Mouse (Mus musculus): ENCODE data around the gene Eif6. TPM values are rescaled to one million over a fixed set of nuclear protein-coding genes. Genes with fewer than 3 reads are reported as not detected.
A peak's percentile ranks its signal among the peaks of the same experiment; 100 is the strongest.

Eif6 gene
- polyA plus RNA-seq, 1 experiment: 71.0 TPM

- TF ChIP-seq CTCF (IDR thresholded peaks at IDR 0.05; ENCODE audit: extremely low read depth, insufficient read depth, low read length): no peak
- TF ChIP-seq POLR2A (IDR thresholded peaks at IDR 0.05; ENCODE audit: extremely low read depth, insufficient read depth, low read length): no peak
- H3K4me1 ChIP-seq (ENCODE audit: control insufficient read depth, insufficient read depth, low read length): no peaks in the 10 kb centered on the region
- no peak overlapping the region for H3K27ac ChIP-seq (ENCODE audit: insufficient read depth, low read length)
- H3K4me3 ChIP-seq (ENCODE audit: insufficient read depth, low read length): no peak overlapping the region
Observed at GRCm38 (mm10) chr2:155830841-155831240, 4.1 kb upstream of the Eif6 start.

- Histone ChIP-seq H3K27ac (ENCODE audit: insufficient read depth, low read length) (no peak overlapping the region), H3K4me1 (ENCODE audit: control insufficient read depth, insufficient read depth, low read length) (peaks cover 1% of the 10 kb centered on the region; the same call in 1 of the 2 replicates), H3K4me3 (ENCODE audit: insufficient read depth, low read length) (peak overlapping the region; percentile 61)
- no peak for TF ChIP-seq POLR2A (IDR thresholded peaks at IDR 0.05; ENCODE audit: extremely low read depth, insufficient read depth, low read length)
- TF ChIP-seq CTCF (IDR thresholded peaks at IDR 0.05; ENCODE audit: extremely low read depth, insufficient read depth, low read length): no peak
Observed at GRCm38 (mm10) chr2:155825904-155826629, 658 bp downstream of the Eif6 start.

GRCm38 (mm10) chr2:155823722-155824121 is 3.0 kb downstream of the Eif6 start:
- H3K27ac ChIP-seq (ENCODE audit: insufficient read depth, low read length): no peak overlapping the region
- peaks cover 4% of the 10 kb centered on the region; the same call in 1 of the 2 replicates for H3K4me1 ChIP-seq (ENCODE audit: control insufficient read depth, insufficient read depth, low read length)
- no peak overlapping the region for H3K4me3 ChIP-seq (ENCODE audit: insufficient read depth, low read length)
- TF ChIP-seq CTCF (IDR thresholded peaks at IDR 0.05; ENCODE audit: extremely low read depth, insufficient read depth, low read length) (no peak), POLR2A (IDR thresholded peaks at IDR 0.05; ENCODE audit: extremely low read depth, insufficient read depth, low read length) (no peak)

DNA sequence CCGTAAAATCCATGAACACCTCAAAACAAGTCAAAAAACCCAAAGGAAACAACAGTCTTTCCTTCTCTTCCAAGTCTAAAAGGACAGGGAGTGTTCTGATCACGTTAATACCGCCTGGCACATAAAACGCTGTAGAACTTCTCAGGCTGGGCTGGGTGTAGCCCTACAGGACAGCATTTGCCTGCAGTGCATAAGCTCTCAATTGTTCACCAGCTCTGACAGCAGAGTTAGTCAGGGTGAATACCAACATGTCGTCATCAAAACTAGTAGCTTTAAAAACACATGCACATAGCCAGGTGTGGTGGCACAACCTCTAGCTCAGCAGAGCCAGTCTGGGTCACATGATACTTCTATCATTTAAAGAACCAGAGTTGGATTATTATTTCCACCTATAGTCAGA is 5.9 kb downstream of the Eif6 start:
- Histone ChIP-seq H3K27ac (ENCODE audit: insufficient read depth, low read length) (no peak overlapping the region), H3K4me3 (ENCODE audit: insufficient read depth, low read length) (no peak overlapping the region), H3K4me1 (ENCODE audit: control insufficient read depth, insufficient read depth, low read length) (peaks cover 4% of the 10 kb centered on the region; the same call in 1 of the 2 replicates)
- TF ChIP-seq POLR2A (IDR thresholded peaks at IDR 0.05; ENCODE audit: extremely low read depth, insufficient read depth, low read length) (no peak), CTCF (IDR thresholded peaks at IDR 0.05; ENCODE audit: extremely low read depth, insufficient read depth, low read length) (no peak)

DNA sequence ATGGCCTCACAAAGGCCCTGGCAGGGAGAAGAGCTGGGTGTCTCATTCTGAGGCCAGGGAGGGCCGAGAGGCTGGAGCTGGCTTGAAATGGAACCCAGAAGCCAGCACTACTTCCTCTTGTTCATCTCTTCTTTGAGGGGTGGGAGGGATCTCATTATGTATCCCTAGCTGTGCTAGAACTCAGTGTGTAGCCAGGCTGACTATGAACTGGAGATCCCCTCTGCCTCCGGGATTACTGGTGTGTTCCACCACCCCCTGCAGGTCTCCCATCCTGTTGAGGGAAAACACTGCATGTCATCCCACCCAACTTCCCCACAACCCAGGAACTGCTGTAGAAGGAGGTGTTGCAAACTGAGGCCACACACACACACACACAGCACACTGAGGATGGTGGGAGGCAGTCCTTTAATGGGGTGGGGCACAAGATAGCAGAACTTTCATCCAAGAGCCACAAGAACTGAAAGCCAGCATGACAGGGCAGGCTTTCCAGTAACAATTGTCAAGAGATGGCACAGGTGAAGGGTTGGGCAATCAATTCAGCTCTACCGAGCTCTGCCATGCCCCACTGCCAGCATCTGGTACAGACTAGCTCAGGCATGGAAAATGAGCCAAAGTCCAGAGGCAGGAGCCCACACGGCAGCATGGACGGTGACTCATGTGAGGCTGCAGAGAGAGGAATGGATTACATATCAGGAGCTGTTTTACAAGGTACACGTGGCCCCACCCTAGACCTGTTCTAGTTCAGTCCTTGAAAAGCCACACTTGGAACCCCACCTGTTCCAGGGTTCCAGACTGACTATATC is 7.1 kb downstream of the Eif6 start:
- TF ChIP-seq POLR2A (IDR thresholded peaks at IDR 0.05; ENCODE audit: extremely low read depth, insufficient read depth, low read length): no peak
- TF ChIP-seq CTCF (IDR thresholded peaks at IDR 0.05; ENCODE audit: extremely low read depth, insufficient read depth, low read length): no peak
- 0 out of 2 replicates have a peak overlapping the region, but pooled peaks have one; percentile 2 for H3K27ac ChIP-seq (ENCODE audit: insufficient read depth, low read length)
- peak overlapping the region; percentile 54; the same call in 1 of the 2 replicates for H3K4me3 ChIP-seq (ENCODE audit: insufficient read depth, low read length)
- peaks cover 3% of the 10 kb centered on the region; the same call in 1 of the 2 replicates for H3K4me1 ChIP-seq (ENCODE audit: control insufficient read depth, insufficient read depth, low read length)

DNA sequence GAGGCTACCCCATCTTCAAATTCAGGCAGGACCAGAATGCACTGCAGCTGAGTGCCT is 7.5 kb downstream of the Eif6 start, which contains the start of gene BC029722:
TSS of gene BC029722 (minus strand) at position 35 of the 57 bp plus-strand sequence.
- peak within 1 kb of the TSS; percentile 55 for H3K27ac ChIP-seq (ENCODE audit: insufficient read depth, low read length)
- H3K4me1 ChIP-seq (ENCODE audit: control insufficient read depth, insufficient read depth, low read length): peaks cover 3% of the 10 kb centered on the region; the same call in 1 of the 2 replicates
- TF ChIP-seq POLR2A (IDR thresholded peaks at IDR 0.05; ENCODE audit: extremely low read depth, insufficient read depth, low read length): no peak
- no peak for TF ChIP-seq CTCF (IDR thresholded peaks at IDR 0.05; ENCODE audit: extremely low read depth, insufficient read depth, low read length)
- H3K4me3 ChIP-seq (ENCODE audit: insufficient read depth, low read length): peak within 1 kb of the TSS; percentile 54

- Histone ChIP-seq H3K27ac (ENCODE audit: insufficient read depth, low read length) (peak overlapping the region; percentile 55), H3K4me3 (ENCODE audit: insufficient read depth, low read length) (peak overlapping the region; percentile 54), H3K4me1 (ENCODE audit: control insufficient read depth, insufficient read depth, low read length) (peaks cover 3% of the 10 kb centered on the region; the same call in 1 of the 2 replicates)
- TF ChIP-seq CTCF (IDR thresholded peaks at IDR 0.05; ENCODE audit: extremely low read depth, insufficient read depth, low read length) (no peak), POLR2A (IDR thresholded peaks at IDR 0.05; ENCODE audit: extremely low read depth, insufficient read depth, low read length) (peak; percentile 99)
Observed at GRCm38 (mm10) chr2:155818596-155819391, 7.9 kb downstream of the Eif6 start.

- Histone ChIP-seq H3K4me3 (ENCODE audit: insufficient read depth, low read length) (peak overlapping the region; percentile 54; the same call in 1 of the 2 replicates), H3K27ac (ENCODE audit: insufficient read depth, low read length) (no peak overlapping the region), H3K4me1 (ENCODE audit: control insufficient read depth, insufficient read depth, low read length) (peaks cover 3% of the 10 kb centered on the region; the same call in 1 of the 2 replicates)
- no peak for TF ChIP-seq CTCF (IDR thresholded peaks at IDR 0.05; ENCODE audit: extremely low read depth, insufficient read depth, low read length)
- TF ChIP-seq POLR2A (IDR thresholded peaks at IDR 0.05; ENCODE audit: extremely low read depth, insufficient read depth, low read length): peak; percentile 3; the same call in 1 of the 2 replicates
Observed at GRCm38 (mm10) chr2:155817301-155818245, 9.2 kb downstream of the Eif6 start.
